Mouse (Mus musculus) liver, embryonic 14.5 days (tissue): ENCODE results near the gene Olfr1099. TPM values are rescaled to one million over a fixed set of nuclear protein-coding genes. Genes with fewer than 3 reads are reported as not detected.

Source experiments
- ATAC-seq: fragments of 200-750 bp; cut with Nextera tagmentation; 2 replicates; pipeline ENCODE4 v1.8.0; 2017; ENCODE audit warnings: moderate number of reproducible peaks, mild to moderate bottlenecking, moderate library complexity; ENCODE audit not compliant: insufficient read depth
- DNase-seq, 3 experiments: peaks; one replicate each; pipeline ENCODE4 v3.0.0-alpha.2; 2012 to 2013; ENCODE audit warnings: low read depth in 3 of 3, low spot score in 3 of 3
- H3K27ac ChIP-seq: fragments of 300-500 bp; sonication (generic); 2 replicates; pipeline ENCODE4 v1.5.1; 2014; ENCODE audit warnings: moderate library complexity, mild to moderate bottlenecking, control low read depth, inconsistent platforms
- H3K27me3 ChIP-seq: fragments of 300-500 bp; sonication (generic); 2 replicates; pipeline ENCODE4 v1.6.1; 2014; ENCODE audit warnings: mild to moderate bottlenecking, low read length, moderate library complexity; ENCODE audit not compliant: control insufficient read depth, insufficient read depth
- H3K36me3 ChIP-seq: fragments of 300-500 bp; sonication (generic); replicated peaks from 2 replicates; pipeline ENCODE4 v1.6.1; 2014; ENCODE audit warnings: low read depth; ENCODE audit not compliant: control insufficient read depth, insufficient read depth
- H3K4me1 ChIP-seq, 2 experiments: fragments of 200-500 bp in 1 of 2; fragments of 300-500 bp in 1 of 2; sonication (generic) in 1 of 2; replicated peaks; 2 replicates each; pipeline ENCODE4 v1.6.1; 2012 to 2014; ENCODE audit warnings: antibody characterized with exemption in 1 of 2, inconsistent platforms in 1 of 2, low read length in 1 of 2; ENCODE audit not compliant: control insufficient read depth in 2 of 2, insufficient read depth in 2 of 2
- H3K4me2 ChIP-seq: fragments of 300-500 bp; sonication (generic); 2 replicates; pipeline ENCODE4 v1.6.1; 2014; ENCODE audit warnings: low read depth, mild to moderate bottlenecking, control low read depth, moderate library complexity
- H3K4me3 ChIP-seq, 2 experiments: fragments of 200-500 bp in 1 of 2; fragments of 300-500 bp in 1 of 2; sonication (generic) in 1 of 2; 2 replicates each; pipeline ENCODE4 v1.5.1; 2012 to 2014; ENCODE audit warnings: low read depth in 2 of 2, low read length in 2 of 2, mild to moderate bottlenecking in 2 of 2, control low read depth in 1 of 2, inconsistent platforms in 1 of 2, moderate library complexity in 1 of 2; ENCODE audit not compliant: insufficient read depth in 1 of 2
- H3K9ac ChIP-seq: fragments of 300-500 bp; sonication (generic); replicated peaks from 2 replicates; pipeline ENCODE4 v1.6.1; 2014; ENCODE audit warnings: mild to moderate bottlenecking, control low read depth, moderate library complexity
- H3K9me3 ChIP-seq: fragments of 300-500 bp; sonication (generic); 2 replicates; pipeline ENCODE4 v1.6.1; 2016; ENCODE audit warnings: low read length, mixed read lengths; ENCODE audit not compliant: control insufficient read depth
- CTCF ChIP-seq: IDR thresholded peaks from 2 replicates; pipeline ENCODE4 v1.5.1; 2016; ENCODE audit warnings: antibody characterized with exemption, low read depth, control low read depth
- EP300 ChIP-seq: IDR thresholded peaks from 2 replicates; pipeline ENCODE4 v1.6.1; 2016; ENCODE audit warnings: antibody characterized with exemption, low read depth
- WGBS: fragments of 180-500 bp; shearing (Covaris S2); extraction: QIAGEN DNeasy Blood & Tissue Kit; methylation state at CpG from one replicate; pipeline ENCODE4 v1.1.7; 2014; ENCODE audit not compliant: insufficient replicate concordance; 5-methylcytosine and 5-hydroxymethylcytosine counted together
- polyA plus RNA-seq, 2 experiments: library from polyadenylated mRNA; depleted of rRNA in 1 of 2; stranded (reverse) in 1 of 2; unstranded in 1 of 2; fragments of >200 nt; fragmentation: Nextera tagmentation in 1 of 2; extraction: Ambion mirVana in 1 of 2; gene quantifications; 2 replicates each; pipeline versions ENCODE4 v1.2.1 to v1.2.3; 2012 to 2014

The Olfr1099 gene
- polyA plus RNA-seq, 2 experiments, result not detected

DNA sequence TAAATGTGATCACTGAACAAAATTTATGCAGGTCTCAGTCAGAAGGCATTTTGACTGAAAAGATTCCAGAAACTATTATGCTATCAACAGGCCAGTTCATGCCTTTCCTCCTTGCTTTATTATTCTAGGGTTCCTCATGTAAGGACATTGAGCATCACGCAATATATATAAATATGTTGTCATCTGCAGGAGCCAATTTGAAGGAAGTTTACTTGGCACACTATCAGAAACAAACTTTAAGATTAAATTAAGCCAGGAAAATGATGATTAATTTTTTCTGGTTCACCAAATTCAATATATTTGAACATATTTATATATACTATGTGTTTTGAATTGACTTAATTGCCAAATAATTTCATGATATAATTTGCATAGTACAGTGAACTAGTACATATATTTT is 36.0 kb downstream of the Olfr1099 start, which contains the start of gene Olfr1098:
Olfr1098 (minus strand) TSS at position 101 of the 400 bp plus-strand sequence.
- H3K27ac ChIP-seq, result no peak within 1 kb of the TSS
- H3K9ac ChIP-seq, result no peak within 1 kb of the TSS
- H3K36me3 ChIP-seq, result no peaks in the 10 kb centered on the region
- DNase-seq, result no peak
- H3K4me2 ChIP-seq, result no peak within 1 kb of the TSS
- no peak within 1 kb of the TSS for H3K4me3 ChIP-seq
- H3K4me1 ChIP-seq, result no peaks in the 10 kb centered on the region
- no peaks in the 10 kb centered on the region for H3K27me3 ChIP-seq
- TF ChIP-seq EP300 (no peak), CTCF (no peak)
- H3K9me3 ChIP-seq, result no peaks in the 10 kb centered on the region
- WGBS, result 73% methylated on average over 1 of the region's 1 CpGs
- no peak for ATAC-seq

DNA sequence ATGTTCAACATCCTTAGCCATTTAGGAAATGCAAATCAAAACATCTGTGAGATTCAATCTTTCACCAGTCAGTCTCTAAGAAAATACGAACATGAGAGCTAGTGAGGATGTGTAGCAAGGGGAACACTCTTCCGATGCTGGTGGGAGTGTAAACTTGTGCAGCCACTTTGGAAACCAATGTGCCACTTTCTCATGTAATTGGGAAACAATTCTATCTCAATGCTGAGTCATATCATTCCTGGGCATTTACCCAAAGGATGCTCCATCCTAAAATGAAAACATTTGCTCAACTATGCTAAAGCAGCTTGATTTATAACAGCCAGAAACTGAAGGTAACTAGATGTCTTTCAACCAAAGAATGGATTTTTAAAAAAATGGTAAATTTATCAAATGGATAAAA is 54.8 kb downstream of the Olfr1099 start:
- ATAC-seq (no peak), DNase-seq (no peak)
- Histone ChIP-seq H3K27ac (no peak overlapping the region), H3K27me3 (no peaks in the 10 kb centered on the region), H3K4me1 (no peaks in the 10 kb centered on the region), H3K4me3 (no peak overlapping the region), H3K36me3 (no peaks in the 10 kb centered on the region), H3K9ac (no peak overlapping the region), H3K4me2 (no peak overlapping the region), H3K9me3 (no peaks in the 10 kb centered on the region)
- TF ChIP-seq EP300, result no peak
- no peak for TF ChIP-seq CTCF
- WGBS, result 58% methylated on average over 2 of the region's 2 CpGs

Other genes with a start within 250 kb of the Olfr1099 start
- not detected in 2 replicates for gene Olfr1089, start 227.0 kb downstream of the Olfr1099 start, polyA plus RNA-seq (2012; rRNA removed)
- gene Olfr1089, start 227.0 kb downstream of the Olfr1099 start, polyA plus RNA-seq (2014; fragmentation: Nextera tagmentation; extraction: Ambion mirVana), result not detected in 2 replicates
- not detected in 2 replicates for gene Olfr1090, start 201.7 kb downstream of the Olfr1099 start, polyA plus RNA-seq (2012; rRNA removed)
- gene Olfr1090, start 201.7 kb downstream of the Olfr1099 start, polyA plus RNA-seq (2014; fragmentation: Nextera tagmentation; extraction: Ambion mirVana), result not detected in 2 replicates
- gene Olfr1093, start 178.2 kb downstream of the Olfr1099 start, polyA plus RNA-seq (2012; rRNA removed), result not detected in 2 replicates
- gene Olfr1093, start 178.2 kb downstream of the Olfr1099 start, polyA plus RNA-seq (2014; fragmentation: Nextera tagmentation; extraction: Ambion mirVana), result not detected in 2 replicates
- not detected in 2 replicates for gene Olfr141, start 150.7 kb downstream of the Olfr1099 start, polyA plus RNA-seq (2012; rRNA removed)
- not detected in 2 replicates for gene Olfr141, start 150.7 kb downstream of the Olfr1099 start, polyA plus RNA-seq (2014; fragmentation: Nextera tagmentation; extraction: Ambion mirVana)
- not detected in 2 replicates for gene Olfr1094, start 136.0 kb downstream of the Olfr1099 start, polyA plus RNA-seq (2012; rRNA removed)
- not detected in 2 replicates for gene Olfr1094, start 136.0 kb downstream of the Olfr1099 start, polyA plus RNA-seq (2014; fragmentation: Nextera tagmentation; extraction: Ambion mirVana)
- gene Olfr1095, start 109.0 kb downstream of the Olfr1099 start, polyA plus RNA-seq (2012; rRNA removed), result not detected in 2 replicates
- gene Olfr1095, start 109.0 kb downstream of the Olfr1099 start, polyA plus RNA-seq (2014; fragmentation: Nextera tagmentation; extraction: Ambion mirVana), result not detected in 2 replicates
- not detected in 2 replicates for gene Gm13723, start 85.9 kb downstream of the Olfr1099 start, polyA plus RNA-seq (2012; rRNA removed)
- not detected in 2 replicates for gene Gm13723, start 85.9 kb downstream of the Olfr1099 start, polyA plus RNA-seq (2014; fragmentation: Nextera tagmentation; extraction: Ambion mirVana)
- not detected in 2 replicates for gene Olfr1097, start 68.5 kb downstream of the Olfr1099 start, polyA plus RNA-seq (2012; rRNA removed)
- gene Olfr1097, start 68.5 kb downstream of the Olfr1099 start, polyA plus RNA-seq (2014; fragmentation: Nextera tagmentation; extraction: Ambion mirVana), result not detected in 2 replicates
- not detected in 2 replicates for gene Olfr1098, start 36.1 kb downstream of the Olfr1099 start, polyA plus RNA-seq (2012; rRNA removed)
- gene Olfr1098, start 36.1 kb downstream of the Olfr1099 start, polyA plus RNA-seq (2014; fragmentation: Nextera tagmentation; extraction: Ambion mirVana), result not detected in 2 replicates
- gene Olfr1100, start 19.3 kb upstream of the Olfr1099 start, polyA plus RNA-seq (2012; rRNA removed), result not detected in 2 replicates
- gene Olfr1100, start 19.3 kb upstream of the Olfr1099 start, polyA plus RNA-seq (2014; fragmentation: Nextera tagmentation; extraction: Ambion mirVana), result not detected in 2 replicates
- gene Olfr1101, start 30.5 kb upstream of the Olfr1099 start, polyA plus RNA-seq (2012; rRNA removed), result not detected in 2 replicates
- gene Olfr1101, start 30.5 kb upstream of the Olfr1099 start, polyA plus RNA-seq (2014; fragmentation: Nextera tagmentation; extraction: Ambion mirVana), result not detected in 2 replicates
- not detected in 2 replicates for gene Olfr1102, start 37.7 kb upstream of the Olfr1099 start, polyA plus RNA-seq (2012; rRNA removed)
- not detected in 2 replicates for gene Olfr1102, start 37.7 kb upstream of the Olfr1099 start, polyA plus RNA-seq (2014; fragmentation: Nextera tagmentation; extraction: Ambion mirVana)
- not detected in 2 replicates for gene Olfr1104, start 66.4 kb upstream of the Olfr1099 start, polyA plus RNA-seq (2012; rRNA removed)
- not detected in 2 replicates for gene Olfr1104, start 66.4 kb upstream of the Olfr1099 start, polyA plus RNA-seq (2014; fragmentation: Nextera tagmentation; extraction: Ambion mirVana)
- gene Olfr1105, start 75.8 kb upstream of the Olfr1099 start, polyA plus RNA-seq (2012; rRNA removed), result not detected in 2 replicates
- not detected in 2 replicates for gene Olfr1105, start 75.8 kb upstream of the Olfr1099 start, polyA plus RNA-seq (2014; fragmentation: Nextera tagmentation; extraction: Ambion mirVana)
- gene Olfr1106, start 91.6 kb upstream of the Olfr1099 start, polyA plus RNA-seq (2012; rRNA removed), result not detected in 2 replicates
- gene Olfr1106, start 91.6 kb upstream of the Olfr1099 start, polyA plus RNA-seq (2014; fragmentation: Nextera tagmentation; extraction: Ambion mirVana), result not detected in 2 replicates
- gene Olfr1107, start 115.1 kb upstream of the Olfr1099 start, polyA plus RNA-seq (2012; rRNA removed), result not detected in 2 replicates
- gene Olfr1107, start 115.1 kb upstream of the Olfr1099 start, polyA plus RNA-seq (2014; fragmentation: Nextera tagmentation; extraction: Ambion mirVana), result not detected in 2 replicates
- gene Olfr1109, start 135.3 kb upstream of the Olfr1099 start, polyA plus RNA-seq (2012; rRNA removed), result not detected in 2 replicates
- not detected in 2 replicates for gene Olfr1109, start 135.3 kb upstream of the Olfr1099 start, polyA plus RNA-seq (2014; fragmentation: Nextera tagmentation; extraction: Ambion mirVana)
- not detected in 2 replicates for gene Olfr259, start 153.9 kb upstream of the Olfr1099 start, polyA plus RNA-seq (2012; rRNA removed)
- gene Olfr259, start 153.9 kb upstream of the Olfr1099 start, polyA plus RNA-seq (2014; fragmentation: Nextera tagmentation; extraction: Ambion mirVana), result not detected in 2 replicates
- not detected in 2 replicates for gene Olfr1110, start 179.6 kb upstream of the Olfr1099 start, polyA plus RNA-seq (2012; rRNA removed)
- not detected in 2 replicates for gene Olfr1110, start 179.6 kb upstream of the Olfr1099 start, polyA plus RNA-seq (2014; fragmentation: Nextera tagmentation; extraction: Ambion mirVana)
- gene Olfr1111, start 191.9 kb upstream of the Olfr1099 start, polyA plus RNA-seq (2012; rRNA removed), result not detected in 2 replicates
- not detected in 2 replicates for gene Olfr1111, start 191.9 kb upstream of the Olfr1099 start, polyA plus RNA-seq (2014; fragmentation: Nextera tagmentation; extraction: Ambion mirVana)
- gene Olfr1112, start 227.1 kb upstream of the Olfr1099 start, polyA plus RNA-seq (2012; rRNA removed), result not detected in 2 replicates
- not detected in 2 replicates for gene Olfr1112, start 227.1 kb upstream of the Olfr1099 start, polyA plus RNA-seq (2014; fragmentation: Nextera tagmentation; extraction: Ambion mirVana)
- gene Olfr1113, start 248.3 kb upstream of the Olfr1099 start, polyA plus RNA-seq (2012; rRNA removed), result not detected in 2 replicates
- not detected in 2 replicates for gene Olfr1113, start 248.3 kb upstream of the Olfr1099 start, polyA plus RNA-seq (2014; fragmentation: Nextera tagmentation; extraction: Ambion mirVana)